In genomic region chr19:40411379-40411813, GRCm38 (mm10) we compare ENCODE assay signal across 11 mouse cellular contexts.
DNase-seq lines count a peak whose midpoint lies in the region; ATAC-seq and TF ChIP-seq lines count a peak whose summit lies in the region.
"Had no signal": no experiment of that assay in that cellular context is flagged by ENCODE, and none has a peak within 500 bp of the region (broad histone marks: within the 10 kb centered on the region; RNA-seq: fewer than 3 reads in every experiment).

No protein-coding gene starts in this region.

- peaks cover 61% of the 10 kb centered on the region for H3K4me1 ChIP-seq in heart, embryonic 15.5 days (replicated peaks)
- H3K4me1 ChIP-seq in liver, adult 2 months (ENCODE audit: control insufficient read depth, insufficient read depth, low read length) = peaks cover 48% of the 10 kb centered on the region
- H3K4me1 ChIP-seq in liver, embryonic 11.5 days (replicated peaks; ENCODE audit: control insufficient read depth, insufficient read depth, low read length) = peaks cover 7% of the 10 kb centered on the region; the same call in 1 of the 2 replicates
- H3K4me1 ChIP-seq in forebrain, embryonic 16.5 days (replicated peaks; ENCODE audit: control insufficient read depth, insufficient read depth, low read length) = peaks cover 32% of the 10 kb centered on the region
- H3K4me1 ChIP-seq in neural tube, embryonic 15.5 days = peaks cover 14% of the 10 kb centered on the region

- no peak for ATAC-seq in heart, embryonic 15.5 days (replicated peaks; ENCODE audit: insufficient number of reproducible peaks, insufficient read depth, low FRiP score, low read depth)
- no peak for ATAC-seq in liver, embryonic 11.5 days (replicated peaks; ENCODE audit: low FRiP score)
- ATAC-seq in forebrain, embryonic 16.5 days = peak; percentile 83
- no peak for ATAC-seq in neural tube, embryonic 15.5 days (ENCODE audit: low FRiP score)

- peaks cover 12% of the 10 kb centered on the region; the same call in 1 of the 2 replicates for H3K79me2 ChIP-seq in liver, adult 2 months (ENCODE audit: control insufficient read depth, insufficient read depth, low read length)

- WGBS in heart, embryonic 15.5 days = 38% methylated on average over 6 of the region's 6 CpGs
- 69% methylated on average over 6 of the region's 6 CpGs for WGBS in liver, adult 2 months
- 72% methylated on average over 6 of the region's 6 CpGs for WGBS in liver, embryonic 11.5 days
- 23% methylated on average over 6 of the region's 6 CpGs for WGBS in forebrain, embryonic 16.5 days
- 59% methylated on average over 6 of the region's 6 CpGs for WGBS in neural tube, embryonic 15.5 days

- no peak for TF ChIP-seq CTCF in liver, adult 2 months (IDR thresholded peaks at IDR 0.05; ENCODE audit: low read depth, low read length)

- H3K36me3 ChIP-seq in heart, embryonic 15.5 days = no peaks in the 10 kb centered on the region
- no peaks in the 10 kb centered on the region for H3K36me3 ChIP-seq in liver, adult 2 months (ENCODE audit: control insufficient read depth, insufficient read depth, low read length)
- no peaks in the 10 kb centered on the region for H3K36me3 ChIP-seq in liver, embryonic 11.5 days (ENCODE audit: control insufficient read depth, insufficient read depth, low read length)
- H3K36me3 ChIP-seq in forebrain, embryonic 16.5 days (ENCODE audit: control insufficient read depth, insufficient read depth) = no peaks in the 10 kb centered on the region
- no peaks in the 10 kb centered on the region for H3K36me3 ChIP-seq in neural tube, embryonic 15.5 days

- no peak for TF ChIP-seq POLR2A in liver, adult 2 months (IDR thresholded peaks at IDR 0.05; ENCODE audit: extremely low read depth, insufficient read depth, low read length)

- no peaks in the 10 kb centered on the region for H3K27me3 ChIP-seq in heart, embryonic 15.5 days
- no peaks in the 10 kb centered on the region for H3K27me3 ChIP-seq in liver, adult 2 months (ENCODE audit: control insufficient read depth, insufficient read depth, low read length)
- H3K27me3 ChIP-seq in liver, embryonic 11.5 days (replicated peaks; ENCODE audit: control insufficient read depth, insufficient read depth, low read length) = no peaks in the 10 kb centered on the region
- no peaks in the 10 kb centered on the region for H3K27me3 ChIP-seq in forebrain, embryonic 16.5 days (replicated peaks; ENCODE audit: control insufficient read depth, insufficient read depth, low read length)
- H3K27me3 ChIP-seq in neural tube, embryonic 15.5 days (replicated peaks) = no peaks in the 10 kb centered on the region

- peak overlapping the region; percentile 15 for H3K27ac ChIP-seq in heart, embryonic 15.5 days
- peak overlapping the region; percentile 24 for H3K27ac ChIP-seq in liver, adult 2 months (replicated peaks; ENCODE audit: insufficient read depth, low read depth, low read length)
- H3K27ac ChIP-seq in liver, embryonic 11.5 days (ENCODE audit: low read depth, low read length) = no peak overlapping the region
- peak overlapping the region; percentile 86 for H3K27ac ChIP-seq in forebrain, embryonic 16.5 days (ENCODE audit: low read length)
- no peak overlapping the region for H3K27ac ChIP-seq in neural tube, embryonic 15.5 days (replicated peaks)

- H3K9ac ChIP-seq in heart, embryonic 15.5 days = no peak overlapping the region
- H3K9ac ChIP-seq in liver, adult 2 months (ENCODE audit: low read depth, low read length) = no peak overlapping the region
- no peak overlapping the region for H3K9ac ChIP-seq in liver, embryonic 11.5 days (ENCODE audit: low read depth, low read length)
- no peak overlapping the region for H3K9ac ChIP-seq in forebrain, embryonic 16.5 days (replicated peaks; ENCODE audit: low read depth, low read length)
- no peak overlapping the region for H3K9ac ChIP-seq in neural tube, embryonic 15.5 days (replicated peaks)

- no peaks in the 10 kb centered on the region for H3K9me3 ChIP-seq in heart, embryonic 15.5 days (replicated peaks)
- H3K9me3 ChIP-seq in liver, embryonic 11.5 days (ENCODE audit: control insufficient read depth, low read length) = no peaks in the 10 kb centered on the region
- H3K9me3 ChIP-seq in forebrain, embryonic 16.5 days (ENCODE audit: control insufficient read depth, low read length) = no peaks in the 10 kb centered on the region
- H3K9me3 ChIP-seq in neural tube, embryonic 15.5 days (replicated peaks) = no peaks in the 10 kb centered on the region

- no peak for DNase-seq in heart, adult 18-20 months
- no peak for DNase-seq in liver, adult 2 months (ENCODE audit: extremely low read depth, low read depth, low spot score)
- DNase-seq in liver, embryonic 11.5 days (ENCODE audit: low spot score) = no peak
- peak; percentile 39 for DNase-seq in cerebellum, adult 8-10 months
- DNase-seq in thymus, postnatal 14 days = no peak
- DNase-seq: heart, postnatal 10 days; kidney, postnatal 10 days; right cerebral cortex, postnatal 14 days had no signal

- no peak overlapping the region for H3K4me2 ChIP-seq in heart, embryonic 15.5 days
- no peak overlapping the region for H3K4me2 ChIP-seq in liver, embryonic 11.5 days
- no peak overlapping the region for H3K4me2 ChIP-seq in forebrain, embryonic 16.5 days (ENCODE audit: low read length)
- H3K4me2 ChIP-seq in neural tube, embryonic 15.5 days = no peak overlapping the region

- H3K4me3 ChIP-seq in heart, embryonic 15.5 days = no peak overlapping the region
- no peak overlapping the region for H3K4me3 ChIP-seq in liver, adult 2 months (ENCODE audit: insufficient read depth, low read depth, low read length)
- H3K4me3 ChIP-seq in liver, embryonic 11.5 days (ENCODE audit: low read depth, low read length) = no peak overlapping the region
- H3K4me3 ChIP-seq in forebrain, embryonic 16.5 days (replicated peaks; ENCODE audit: low read length) = no peak overlapping the region
- no peak overlapping the region for H3K4me3 ChIP-seq in neural tube, embryonic 15.5 days (replicated peaks)

Comparison
In these comparisons a context has a peak if more than half of its experiments do, and no peak if none do; other contexts are left out.
1. H3K27ac ChIP-seq: peak in heart, embryonic 15.5 days (single experiment), liver, adult 2 months (single experiment) and forebrain, embryonic 16.5 days (single experiment); none in liver, embryonic 11.5 days (single experiment) and neural tube, embryonic 15.5 days (single experiment).